Mouse (Mus musculus) lung, embryonic 16.5 days (tissue): ENCODE results near the gene Akap13. TPM values are rescaled to one million over a fixed set of nuclear protein-coding genes. Genes with fewer than 3 reads are reported as not detected.

Source experiments
- ATAC-seq: fragments of 200-750 bp; cut with Nextera tagmentation; 2 replicates; pipeline ENCODE4 v1.8.0; 2017; ENCODE audit warnings: low read depth, mild to moderate bottlenecking, moderate library complexity
- H3K27ac ChIP-seq: fragments of 300-500 bp; sonication (generic); 2 replicates; pipeline ENCODE4 v1.5.1; 2014; ENCODE audit warnings: mild to moderate bottlenecking, control low read depth, low read length
- H3K27me3 ChIP-seq: fragments of 300-500 bp; sonication (generic); 2 replicates; pipeline ENCODE4 v1.6.1; 2014; ENCODE audit warnings: low read depth, low read length, mixed read lengths; ENCODE audit not compliant: control insufficient read depth, insufficient read depth
- H3K36me3 ChIP-seq: fragments of 300-500 bp; sonication (generic); 2 replicates; pipeline ENCODE4 v1.6.1; 2014; ENCODE audit warnings: low read length; ENCODE audit not compliant: control insufficient read depth, insufficient read depth
- H3K4me1 ChIP-seq: fragments of 300-500 bp; sonication (generic); replicated peaks from 2 replicates; pipeline ENCODE4 v1.6.1; 2014; ENCODE audit warnings: low read length, mixed read lengths; ENCODE audit not compliant: control insufficient read depth, insufficient read depth
- H3K4me2 ChIP-seq: fragments of 300-500 bp; sonication (generic); 2 replicates; pipeline ENCODE4 v1.6.1; 2014; ENCODE audit warnings: low read depth, low read length, control low read depth
- H3K4me3 ChIP-seq: fragments of 300-500 bp; sonication (generic); 2 replicates; pipeline ENCODE4 v1.5.1; 2014; ENCODE audit warnings: mild to moderate bottlenecking, low read length, control low read depth
- H3K9ac ChIP-seq: fragments of 300-500 bp; sonication (generic); 2 replicates; pipeline ENCODE4 v1.6.1; 2014; ENCODE audit warnings: low read length, control low read depth
- H3K9me3 ChIP-seq: fragments of 300-500 bp; sonication (generic); 2 replicates; pipeline ENCODE4 v1.6.1; 2016; ENCODE audit warnings: low read length; ENCODE audit not compliant: control insufficient read depth
- WGBS: fragments of 180-500 bp; shearing (Covaris S2); extraction: QIAGEN DNeasy Blood & Tissue Kit; methylation state at CpG from one replicate; pipeline ENCODE4 v1.1.7; 2014; 5-methylcytosine and 5-hydroxymethylcytosine counted together
- polyA plus RNA-seq: library from polyadenylated mRNA; unstranded; fragments of >200 nt; fragmentation: Nextera tagmentation; extraction: Ambion mirVana; gene quantifications from 2 replicates; pipeline ENCODE4 v1.2.1, GENCODE M21; 2015

The Akap13 gene
- polyA plus RNA-seq, 1 experiment from 2014 or later, result 39.0 TPM

DNA sequence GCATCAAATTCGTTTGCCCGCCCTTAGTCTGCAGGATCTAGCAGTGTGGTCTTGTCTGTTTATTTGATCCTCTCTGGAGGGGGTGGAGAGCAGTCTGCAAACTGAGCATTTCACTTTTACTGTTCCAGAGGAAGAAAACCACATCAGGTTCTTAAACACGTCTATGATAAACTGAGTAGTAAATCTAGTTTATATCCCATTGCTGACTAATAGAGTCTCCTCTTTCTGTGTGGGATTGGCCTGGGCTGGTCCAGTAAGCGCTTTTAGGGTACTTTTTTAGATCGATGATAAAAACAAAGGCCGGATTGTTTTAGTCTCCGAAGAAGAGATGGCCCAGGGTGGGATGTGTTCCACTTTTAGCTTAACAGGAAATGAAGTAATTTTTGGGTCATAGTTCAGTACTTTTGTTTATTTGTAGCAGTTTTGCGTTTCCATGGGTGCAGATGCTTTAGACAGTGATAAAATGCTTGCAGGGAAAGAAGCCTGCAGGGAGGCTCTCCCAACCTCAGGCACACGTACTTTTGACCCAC, 119.9 kb downstream of the Akap13 start:
- Histone ChIP-seq H3K9me3 (no peaks in the 10 kb centered on the region), H3K27me3 (no peaks in the 10 kb centered on the region), H3K27ac (peak overlapping the region; percentile 81), H3K4me1 (peaks cover 19% of the 10 kb centered on the region), H3K4me2 (peak overlapping the region; percentile 35), H3K4me3 (no peak overlapping the region), H3K9ac (peak overlapping the region; percentile 30; the same call in 1 of the 2 replicates), H3K36me3 (no peaks in the 10 kb centered on the region; the same call in 1 of the 2 replicates)
- WGBS, result 17% methylated on average over 9 of the region's 9 CpGs
- peak; percentile 84 for ATAC-seq

- no peak overlapping the region for H3K4me2 ChIP-seq
- H3K27ac ChIP-seq, result peak overlapping the region; percentile 81
- no peak overlapping the region for H3K9ac ChIP-seq
- H3K9me3 ChIP-seq, result no peaks in the 10 kb centered on the region
- H3K4me3 ChIP-seq, result no peak overlapping the region
- H3K4me1 ChIP-seq, result peaks cover 19% of the 10 kb centered on the region
- H3K36me3 ChIP-seq, result peaks cover 3% of the 10 kb centered on the region; the same call in 1 of the 2 replicates
- ATAC-seq, result no peak
- H3K27me3 ChIP-seq, result no peaks in the 10 kb centered on the region
- WGBS, result 86% methylated on average over 1 of the region's 1 CpGs
Measured at GRCm38 (mm10) chr7:75575800-75576585, 120.7 kb downstream of the Akap13 start.

DNA sequence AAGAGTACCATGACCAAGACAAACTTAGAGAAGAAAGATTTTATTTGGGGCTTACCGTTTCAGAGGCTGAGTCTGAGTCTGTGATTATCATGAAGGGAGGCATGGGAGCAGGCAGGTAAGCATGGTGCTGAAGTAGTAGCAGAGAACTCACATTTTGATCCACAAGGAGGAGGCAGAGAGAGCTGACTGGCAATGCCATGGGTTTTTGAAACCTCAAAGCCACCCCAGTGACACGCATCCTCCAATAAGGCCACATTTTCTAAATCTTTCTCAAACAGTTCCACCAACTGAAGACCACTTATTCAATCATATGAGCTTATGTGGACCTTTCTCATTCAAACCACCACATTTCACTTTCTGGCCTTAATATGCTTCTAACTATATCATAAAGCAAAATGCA, 121.5 kb downstream of the Akap13 start:
- Histone ChIP-seq H3K4me2 (no peak overlapping the region), H3K4me3 (no peak overlapping the region), H3K9me3 (no peaks in the 10 kb centered on the region), H3K27ac (no peak overlapping the region), H3K4me1 (peaks cover 19% of the 10 kb centered on the region), H3K27me3 (no peaks in the 10 kb centered on the region), H3K36me3 (peaks cover 4% of the 10 kb centered on the region; the same call in 1 of the 2 replicates), H3K9ac (no peak overlapping the region)
- 94% methylated on average over 2 of the region's 2 CpGs for WGBS
- no peak for ATAC-seq

DNA sequence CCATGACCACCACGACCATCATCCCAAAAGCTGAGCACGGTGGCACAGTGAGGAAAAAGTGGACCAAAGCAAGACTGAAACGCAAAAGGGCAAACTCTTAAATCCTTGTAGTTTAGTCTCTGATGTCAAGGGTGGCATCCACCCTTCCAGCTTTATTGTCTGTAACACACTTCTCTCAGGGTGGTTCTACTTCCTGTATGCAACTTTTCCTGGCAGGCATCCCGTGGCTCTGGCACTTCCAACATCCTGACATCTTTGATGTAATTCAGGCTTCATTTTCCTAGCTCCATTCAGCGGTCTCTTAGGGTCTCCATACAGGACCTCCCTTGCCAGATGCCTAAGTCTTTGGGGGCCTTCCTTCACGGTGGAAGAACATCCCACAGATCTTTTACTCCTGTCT, 122.0 kb downstream of the Akap13 start:
- WGBS, result 62% methylated on average over 6 of the region's 6 CpGs
- no peaks in the 10 kb centered on the region for H3K9me3 ChIP-seq
- no peak overlapping the region for H3K4me3 ChIP-seq
- H3K9ac ChIP-seq, result no peak overlapping the region
- H3K4me1 ChIP-seq, result peaks cover 24% of the 10 kb centered on the region
- H3K27ac ChIP-seq, result no peak overlapping the region
- H3K36me3 ChIP-seq, result peaks cover 4% of the 10 kb centered on the region; the same call in 1 of the 2 replicates
- H3K4me2 ChIP-seq, result no peak overlapping the region
- no peak for ATAC-seq
- H3K27me3 ChIP-seq, result no peaks in the 10 kb centered on the region

- Histone ChIP-seq H3K27ac (no peak overlapping the region), H3K4me1 (peaks cover 28% of the 10 kb centered on the region), H3K9ac (no peak overlapping the region), H3K9me3 (no peaks in the 10 kb centered on the region), H3K4me2 (no peak overlapping the region), H3K4me3 (no peak overlapping the region), H3K36me3 (peaks cover 4% of the 10 kb centered on the region; the same call in 1 of the 2 replicates), H3K27me3 (no peaks in the 10 kb centered on the region)
- WGBS, result 83% methylated on average over 4 of the region's 4 CpGs
- no peak for ATAC-seq
Measured at GRCm38 (mm10) chr7:75578647-75579046, 123.3 kb downstream of the Akap13 start.

GRCm38 (mm10) chr7:75582091-75582490, 126.8 kb downstream of the Akap13 start:
- peaks cover 26% of the 10 kb centered on the region for H3K4me1 ChIP-seq
- WGBS, result 43% methylated on average over 4 of the region's 4 CpGs

DNA sequence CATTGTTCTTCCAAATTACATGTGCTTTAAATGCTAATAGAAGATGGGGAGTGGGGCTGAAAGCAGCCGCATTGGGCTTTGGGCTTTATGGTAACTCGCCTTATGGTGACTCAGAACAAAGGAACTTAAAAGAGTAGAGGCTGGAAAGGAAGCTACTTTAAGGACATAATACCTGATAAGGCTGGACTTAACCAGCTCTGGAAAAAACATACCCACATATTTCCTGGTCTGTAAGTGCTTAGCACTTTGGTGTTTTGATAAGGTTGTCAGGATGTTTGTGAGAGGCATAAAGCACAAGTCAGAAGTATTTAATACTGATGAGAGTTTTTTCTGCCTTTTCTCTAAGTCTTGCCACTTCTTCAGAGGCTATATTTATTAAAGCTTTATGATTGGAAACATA, 128.8 kb downstream of the Akap13 start:
- peak overlapping the region; percentile 75 for H3K27ac ChIP-seq
- H3K36me3 ChIP-seq, result peaks cover 6% of the 10 kb centered on the region; the same call in 1 of the 2 replicates
- no peak for ATAC-seq
- H3K9ac ChIP-seq, result no peak overlapping the region
- H3K4me1 ChIP-seq, result peaks cover 25% of the 10 kb centered on the region
- H3K4me3 ChIP-seq, result no peak overlapping the region
- no peak overlapping the region for H3K4me2 ChIP-seq
- 35% methylated on average over 2 of the region's 2 CpGs for WGBS
- no peaks in the 10 kb centered on the region for H3K27me3 ChIP-seq
- H3K9me3 ChIP-seq, result no peaks in the 10 kb centered on the region

More at GRCm38 (mm10) chr7:75582091-75582490, 126.8 kb downstream of the Akap13 start:
- H3K9ac ChIP-seq, result no peak overlapping the region
- ATAC-seq, result no peak
- H3K4me2 ChIP-seq, result no peak overlapping the region
- H3K27me3 ChIP-seq, result no peaks in the 10 kb centered on the region
- no peaks in the 10 kb centered on the region for H3K9me3 ChIP-seq
- H3K27ac ChIP-seq, result peak overlapping the region; percentile 18
- H3K36me3 ChIP-seq, result peaks cover 4% of the 10 kb centered on the region; the same call in 1 of the 2 replicates
- no peak overlapping the region for H3K4me3 ChIP-seq

- 55% methylated on average over 6 of the region's 6 CpGs for WGBS
- H3K9ac ChIP-seq, result no peak overlapping the region
- H3K4me3 ChIP-seq, result no peak overlapping the region
- H3K36me3 ChIP-seq, result peaks cover 10% of the 10 kb centered on the region; the same call in 1 of the 2 replicates
- peaks cover 25% of the 10 kb centered on the region for H3K4me1 ChIP-seq
- no peaks in the 10 kb centered on the region for H3K9me3 ChIP-seq
- no peaks in the 10 kb centered on the region for H3K27me3 ChIP-seq
- peak; percentile 73; the same call in 1 of the 2 replicates for ATAC-seq
- peak overlapping the region; percentile 85 for H3K27ac ChIP-seq
- peak overlapping the region; percentile 47; the same call in 1 of the 2 replicates for H3K4me2 ChIP-seq
Measured at GRCm38 (mm10) chr7:75585409-75585808, 130.1 kb downstream of the Akap13 start.

GRCm38 (mm10) chr7:75586113-75586512, 130.8 kb downstream of the Akap13 start:
- peaks cover 6% of the 10 kb centered on the region; the same call in 1 of the 2 replicates for H3K36me3 ChIP-seq
- H3K4me1 ChIP-seq, result peaks cover 27% of the 10 kb centered on the region
- no peaks in the 10 kb centered on the region for H3K9me3 ChIP-seq
- peak overlapping the region; percentile 24; the same call in 1 of the 2 replicates for H3K9ac ChIP-seq
- peak overlapping the region; percentile 13 for H3K4me3 ChIP-seq
- H3K27me3 ChIP-seq, result no peaks in the 10 kb centered on the region
- H3K4me2 ChIP-seq, result peak overlapping the region; percentile 47
- H3K27ac ChIP-seq, result peak overlapping the region; percentile 85
- ATAC-seq, result peak; percentile 67
- 27% methylated on average over 14 of the region's 14 CpGs for WGBS
